Mouse (Mus musculus): ENCODE results near the gene Tigd3. TPM values are rescaled to one million over a fixed set of nuclear protein-coding genes. Genes with fewer than 3 reads are reported as not detected.

Tigd3 gene
- total RNA-seq, 1 experiment: 2.1 TPM

DNA sequence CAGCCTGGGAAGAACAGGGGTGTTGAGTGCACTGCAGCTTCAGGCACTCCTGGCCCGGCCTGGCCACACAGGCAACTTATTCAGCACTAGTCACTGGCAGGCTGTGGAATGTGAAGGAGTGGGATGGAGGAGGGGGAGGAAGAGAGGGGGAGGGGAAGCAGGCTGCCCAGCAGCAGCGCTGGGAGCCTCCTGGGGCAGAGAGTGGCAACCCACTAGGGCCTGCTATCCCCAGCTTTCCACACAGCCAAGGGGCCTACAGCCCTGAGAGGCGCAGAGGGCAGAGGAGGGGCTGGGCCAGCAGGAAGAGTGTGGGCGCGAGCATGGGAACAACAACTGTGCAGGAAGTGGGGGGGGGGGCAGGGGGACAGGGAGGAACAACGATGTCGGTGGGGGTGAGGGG, 22.7 kb downstream of the Tigd3 start:
- Histone ChIP-seq H3K4me3 (ENCODE audit: insufficient read depth in 1 of 2, low read depth in 1 of 2, low read length in 2 of 2, poor library complexity in 1 of 2, severe bottlenecking in 1 of 2) (no peak overlapping the region), H3K9me3 (ENCODE audit: control insufficient read depth, insufficient read depth, low read depth, low read length) (no peaks in the 10 kb centered on the region), H3K9ac (ENCODE audit: insufficient read depth, low read depth, low read length, poor library complexity, severe bottlenecking) (0 out of 2 replicates have a peak overlapping the region, but pooled peaks have one; percentile 5), H3K27ac (ENCODE audit: insufficient read depth, low read depth, low read length, poor library complexity, severe bottlenecking) (peak overlapping the region; percentile 7; the same call in 1 of the 2 replicates), H3K36me3 (ENCODE audit: control insufficient read depth, insufficient read depth, low read length, poor library complexity, severe bottlenecking) (peaks cover 33% of the 10 kb centered on the region; the same call in 1 of the 2 replicates), H3K4me1 (ENCODE audit: control insufficient read depth in 2 of 2, insufficient read depth in 2 of 2, low read length in 2 of 2, poor library complexity in 1 of 2) (peaks cover 0 to 12% of the 10 kb centered on the region in 2 experiments; a peak in 2 of 4 replicates)
- TF ChIP-seq CHD2 (IDR thresholded peaks at IDR 0.05; ENCODE audit: low read depth, low read length): no peak
- TF ChIP-seq ZNF384 (IDR thresholded peaks at IDR 0.05; ENCODE audit: low read depth, low read length): no peak
- no peak for TF ChIP-seq MAFK (IDR thresholded peaks at IDR 0.05; ENCODE audit: insufficient read depth, low read depth, low read length)
- no peak for TF ChIP-seq ZC3H11A (IDR thresholded peaks at IDR 0.05; ENCODE audit: borderline replicate concordance, low read depth, low read length)
- TF ChIP-seq HCFC1 (IDR thresholded peaks at IDR 0.05; ENCODE audit: borderline replicate concordance, insufficient read depth, low read length): no peak
- in situ Hi-C loops (cut with MboI; ENCODE audit: low sequenced_read_pairs in 2 of 2, unreplicated experiment in 2 of 2): no loop called here
- no peak for DNase-seq (ENCODE audit: low read depth, low spot score)

DNA sequence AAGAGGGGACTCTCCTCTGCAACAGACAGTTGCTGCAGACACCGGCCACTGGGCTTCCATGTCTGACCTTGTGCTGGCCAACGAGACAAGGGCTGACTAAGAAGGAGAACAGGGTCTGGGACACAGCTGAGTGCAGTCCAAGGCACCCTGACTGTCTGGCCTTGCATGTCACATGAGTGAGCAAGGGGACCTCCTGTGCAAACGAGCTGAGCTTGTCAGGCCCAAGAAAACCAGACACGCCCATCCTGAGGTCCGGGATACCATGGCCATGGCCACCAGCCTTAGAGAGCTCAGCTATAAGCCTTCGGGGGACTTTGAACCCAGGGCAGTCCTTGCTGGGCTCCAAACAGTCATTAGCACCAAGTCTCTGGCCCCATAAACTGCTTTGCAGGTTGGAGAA, 25.9 kb downstream of the Tigd3 start:
- in situ Hi-C loops (cut with MboI; ENCODE audit: low sequenced_read_pairs in 2 of 2, unreplicated experiment in 2 of 2): no loop called here
- H3K9me3 ChIP-seq (ENCODE audit: control insufficient read depth, insufficient read depth, low read depth, low read length): no peaks in the 10 kb centered on the region
- peaks cover 0 to 10% of the 10 kb centered on the region in 2 experiments; a peak in 2 of 4 replicates for H3K4me1 ChIP-seq (ENCODE audit: control insufficient read depth in 2 of 2, insufficient read depth in 2 of 2, low read length in 2 of 2, poor library complexity in 1 of 2)
- no peak overlapping the region for H3K9ac ChIP-seq (ENCODE audit: insufficient read depth, low read depth, low read length, poor library complexity, severe bottlenecking)
- no peak for DNase-seq (ENCODE audit: low read depth, low spot score)
- TF ChIP-seq HCFC1 (IDR thresholded peaks at IDR 0.05; ENCODE audit: borderline replicate concordance, insufficient read depth, low read length): no peak
- TF ChIP-seq ZNF384 (IDR thresholded peaks at IDR 0.05; ENCODE audit: low read depth, low read length): no peak
- no peak for TF ChIP-seq CHD2 (IDR thresholded peaks at IDR 0.05; ENCODE audit: low read depth, low read length)
- TF ChIP-seq ZC3H11A (IDR thresholded peaks at IDR 0.05; ENCODE audit: borderline replicate concordance, low read depth, low read length): no peak
- no peak for TF ChIP-seq MAFK (IDR thresholded peaks at IDR 0.05; ENCODE audit: insufficient read depth, low read depth, low read length)
- no peak overlapping the region for H3K27ac ChIP-seq (ENCODE audit: insufficient read depth, low read depth, low read length, poor library complexity, severe bottlenecking)
- peaks cover 48% of the 10 kb centered on the region for H3K36me3 ChIP-seq (ENCODE audit: control insufficient read depth, insufficient read depth, low read length, poor library complexity, severe bottlenecking)
- H3K4me3 ChIP-seq (ENCODE audit: insufficient read depth in 1 of 2, low read depth in 1 of 2, low read length in 2 of 2, poor library complexity in 1 of 2, severe bottlenecking in 1 of 2): no peak overlapping the region

DNA sequence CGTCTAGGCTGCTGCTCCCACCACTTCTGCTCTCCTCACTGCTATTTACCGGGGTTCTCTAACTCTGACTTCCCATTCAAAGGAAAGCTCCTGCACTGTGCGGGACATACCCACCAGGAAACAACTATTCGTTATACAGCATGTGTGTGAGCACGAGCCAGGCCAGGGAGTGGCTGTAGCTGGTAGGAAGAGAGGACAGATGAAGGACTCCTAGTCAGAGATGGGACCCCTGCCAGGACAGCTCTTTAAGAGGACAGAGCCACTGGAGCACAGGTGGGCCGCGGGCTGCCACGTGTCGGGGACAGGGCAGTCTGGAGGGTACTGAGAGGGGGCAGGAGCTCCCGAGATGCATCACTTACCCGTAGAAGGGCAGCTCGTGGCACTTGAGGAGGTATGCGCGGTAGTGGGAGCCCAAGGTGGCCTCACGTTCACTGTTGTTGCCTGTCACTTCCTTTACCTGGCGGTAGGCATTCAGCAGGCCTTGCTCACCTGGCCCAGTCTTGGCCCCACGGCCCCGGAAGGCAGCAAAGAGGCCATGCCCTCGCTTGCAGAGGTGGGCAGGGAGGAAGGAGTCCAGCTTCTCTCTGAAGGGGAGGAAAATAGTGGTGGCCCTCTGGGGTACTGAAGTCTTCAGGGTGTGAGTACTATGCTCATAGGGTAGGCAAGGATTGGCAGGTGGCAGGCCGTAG, 29.1 kb downstream of the Tigd3 start:
- TF ChIP-seq ZNF384 (IDR thresholded peaks at IDR 0.05; ENCODE audit: low read depth, low read length) (no peak), CHD2 (IDR thresholded peaks at IDR 0.05; ENCODE audit: low read depth, low read length) (no peak), HCFC1 (IDR thresholded peaks at IDR 0.05; ENCODE audit: borderline replicate concordance, insufficient read depth, low read length) (no peak), MAFK (IDR thresholded peaks at IDR 0.05; ENCODE audit: insufficient read depth, low read depth, low read length) (no peak), ZC3H11A (IDR thresholded peaks at IDR 0.05; ENCODE audit: borderline replicate concordance, low read depth, low read length) (no peak)
- Histone ChIP-seq H3K9me3 (ENCODE audit: control insufficient read depth, insufficient read depth, low read depth, low read length) (no peaks in the 10 kb centered on the region), H3K4me1 (ENCODE audit: control insufficient read depth in 2 of 2, insufficient read depth in 2 of 2, low read length in 2 of 2, poor library complexity in 1 of 2) (no peaks in the 10 kb centered on the region), H3K4me3 (ENCODE audit: insufficient read depth in 1 of 2, low read depth in 1 of 2, low read length in 2 of 2, poor library complexity in 1 of 2, severe bottlenecking in 1 of 2) (no peak overlapping the region), H3K36me3 (ENCODE audit: control insufficient read depth, insufficient read depth, low read length, poor library complexity, severe bottlenecking) (peaks cover 61% of the 10 kb centered on the region), H3K9ac (ENCODE audit: insufficient read depth, low read depth, low read length, poor library complexity, severe bottlenecking) (no peak overlapping the region), H3K27ac (ENCODE audit: insufficient read depth, low read depth, low read length, poor library complexity, severe bottlenecking) (no peak overlapping the region)
- in situ Hi-C loops (cut with MboI; ENCODE audit: low sequenced_read_pairs in 2 of 2, unreplicated experiment in 2 of 2): no loop called here
- DNase-seq (ENCODE audit: low read depth, low spot score): no peak

DNA sequence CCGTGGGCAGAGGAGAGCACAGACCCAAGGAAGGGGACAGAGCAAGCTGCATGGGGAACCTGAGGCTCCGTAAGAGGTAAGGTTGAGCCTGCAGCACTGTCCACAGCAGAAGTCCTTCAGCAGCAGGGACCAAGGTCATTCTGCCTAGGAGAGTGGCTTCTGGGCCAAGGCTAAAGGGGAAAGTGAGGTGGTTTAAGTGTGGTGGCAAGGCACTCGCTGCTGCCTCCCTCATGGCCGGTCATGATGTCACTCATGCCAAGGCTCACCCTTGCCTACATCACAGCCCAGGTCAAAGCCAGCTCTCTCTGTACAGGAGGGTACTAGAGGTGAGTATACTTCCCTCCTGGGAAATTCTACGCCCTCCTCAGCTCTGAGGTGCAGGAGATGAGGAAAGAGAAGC, 30.2 kb downstream of the Tigd3 start:
- no peak overlapping the region for H3K4me3 ChIP-seq (ENCODE audit: insufficient read depth in 1 of 2, low read depth in 1 of 2, low read length in 2 of 2, poor library complexity in 1 of 2, severe bottlenecking in 1 of 2)
- H3K27ac ChIP-seq (ENCODE audit: insufficient read depth, low read depth, low read length, poor library complexity, severe bottlenecking): no peak overlapping the region
- H3K36me3 ChIP-seq (ENCODE audit: control insufficient read depth, insufficient read depth, low read length, poor library complexity, severe bottlenecking): peaks cover 55% of the 10 kb centered on the region
- H3K9ac ChIP-seq (ENCODE audit: insufficient read depth, low read depth, low read length, poor library complexity, severe bottlenecking): no peak overlapping the region
- in situ Hi-C loops (cut with MboI; ENCODE audit: low sequenced_read_pairs in 2 of 2, unreplicated experiment in 2 of 2): no loop called here
- DNase-seq (ENCODE audit: low read depth, low spot score): no peak
- no peaks in the 10 kb centered on the region for H3K4me1 ChIP-seq (ENCODE audit: control insufficient read depth in 2 of 2, insufficient read depth in 2 of 2, low read length in 2 of 2, poor library complexity in 1 of 2)
- TF ChIP-seq MAFK (IDR thresholded peaks at IDR 0.05; ENCODE audit: insufficient read depth, low read depth, low read length): no peak
- no peak for TF ChIP-seq ZNF384 (IDR thresholded peaks at IDR 0.05; ENCODE audit: low read depth, low read length)
- no peak for TF ChIP-seq CHD2 (IDR thresholded peaks at IDR 0.05; ENCODE audit: low read depth, low read length)
- TF ChIP-seq HCFC1 (IDR thresholded peaks at IDR 0.05; ENCODE audit: borderline replicate concordance, insufficient read depth, low read length): no peak
- TF ChIP-seq ZC3H11A (IDR thresholded peaks at IDR 0.05; ENCODE audit: borderline replicate concordance, low read depth, low read length): no peak
- H3K9me3 ChIP-seq (ENCODE audit: control insufficient read depth, insufficient read depth, low read depth, low read length): no peaks in the 10 kb centered on the region

All from ES-E14 (cell line).